Mouse (Mus musculus) hindbrain, embryonic 12.5 days (tissue): Measurements from ENCODE around the gene Ranbp3. TPM values are rescaled to one million over a fixed set of nuclear protein-coding genes. Genes with fewer than 3 reads are reported as not detected.

ENCODE experiments used
- ATAC-seq: fragments of 200-750 bp; cut with Nextera tagmentation; 2 replicates; pipeline ENCODE4 v1.8.0; 2017; ENCODE audit warnings: moderate TSS enrichment; ENCODE audit not compliant: low FRiP score
- H3K27ac ChIP-seq: fragments of 300-500 bp; sonication (generic); 2 replicates; pipeline ENCODE4 v1.5.1; 2016; ENCODE audit warnings: mild to moderate bottlenecking
- H3K27me3 ChIP-seq: fragments of 300-500 bp; sonication (generic); 2 replicates; pipeline ENCODE4 v1.6.1; 2016; ENCODE audit warnings: mild to moderate bottlenecking
- H3K36me3 ChIP-seq: fragments of 300-500 bp; sonication (generic); 2 replicates; pipeline ENCODE4 v1.6.1; 2016; ENCODE audit warnings: mild to moderate bottlenecking
- H3K4me1 ChIP-seq: fragments of 300-500 bp; sonication (generic); 2 replicates; pipeline ENCODE4 v1.6.1; 2016
- H3K4me2 ChIP-seq: fragments of 300-500 bp; sonication (generic); replicated peaks from 2 replicates; pipeline ENCODE4 v1.6.1; 2016; ENCODE audit warnings: mild to moderate bottlenecking
- H3K4me3 ChIP-seq: fragments of 300-500 bp; sonication (generic); 2 replicates; pipeline ENCODE4 v1.5.1; 2016; ENCODE audit warnings: mild to moderate bottlenecking
- H3K9ac ChIP-seq: fragments of 300-500 bp; sonication (generic); 2 replicates; pipeline ENCODE4 v1.6.1; 2016; ENCODE audit warnings: mild to moderate bottlenecking, moderate library complexity
- H3K9me3 ChIP-seq: fragments of 300-500 bp; sonication (generic); replicated peaks from 2 replicates; pipeline ENCODE4 v1.6.1; 2016; ENCODE audit warnings: mild to moderate bottlenecking
- WGBS: fragments of 180-500 bp; shearing (Covaris S2); methylation state at CpG from one replicate; pipeline ENCODE4 v1.1.7; 2016; 5-methylcytosine and 5-hydroxymethylcytosine counted together
- polyA plus RNA-seq: library from polyadenylated mRNA; unstranded; fragments of >200 nt; fragmentation: Nextera tagmentation; extraction: Ambion mirVana; gene quantifications from 2 replicates; pipeline ENCODE4 v1.2.1, GENCODE M21; 2016

The Ranbp3 gene
- polyA plus RNA-seq, 1 experiment from 2014 or later: 105 TPM

GRCm38 (mm10) chr17:56683546-56684140, 10.5 kb downstream of the Ranbp3 start:
- no peak overlapping the region for H3K9ac ChIP-seq
- no peak overlapping the region for H3K4me2 ChIP-seq
- ATAC-seq: no peak
- H3K27ac ChIP-seq: no peak overlapping the region
- H3K36me3 ChIP-seq: peaks cover 74% of the 10 kb centered on the region
- no peaks in the 10 kb centered on the region for H3K9me3 ChIP-seq
- WGBS: 85% methylated on average over 5 of the region's 5 CpGs
- H3K4me3 ChIP-seq: no peak overlapping the region
- peaks cover 2% of the 10 kb centered on the region; the same call in 1 of the 2 replicates for H3K4me1 ChIP-seq
- H3K27me3 ChIP-seq: no peaks in the 10 kb centered on the region

- no peak for ATAC-seq
- Histone ChIP-seq H3K36me3 (peaks cover 80% of the 10 kb centered on the region), H3K9ac (no peak overlapping the region), H3K4me3 (no peak overlapping the region), H3K27me3 (no peaks in the 10 kb centered on the region), H3K27ac (no peak overlapping the region), H3K9me3 (no peaks in the 10 kb centered on the region), H3K4me1 (peaks cover 2% of the 10 kb centered on the region; the same call in 1 of the 2 replicates), H3K4me2 (no peak overlapping the region)
- WGBS: 94% methylated on average over 2 of the region's 2 CpGs
Measured at GRCm38 (mm10) chr17:56684649-56685048, 11.6 kb downstream of the Ranbp3 start.

- Histone ChIP-seq H3K9me3 (no peaks in the 10 kb centered on the region), H3K4me2 (no peak overlapping the region), H3K4me3 (no peak overlapping the region), H3K9ac (no peak overlapping the region), H3K4me1 (peaks cover 7% of the 10 kb centered on the region), H3K27me3 (no peaks in the 10 kb centered on the region), H3K36me3 (peaks cover 82% of the 10 kb centered on the region), H3K27ac (no peak overlapping the region)
- no peak for ATAC-seq
- 92% methylated on average over 2 of the region's 4 CpGs for WGBS
Measured at GRCm38 (mm10) chr17:56686801-56687200, 13.7 kb downstream of the Ranbp3 start.

- Histone ChIP-seq H3K4me2 (no peak overlapping the region), H3K36me3 (peaks cover 83% of the 10 kb centered on the region), H3K4me3 (no peak overlapping the region), H3K9me3 (no peaks in the 10 kb centered on the region), H3K27me3 (no peaks in the 10 kb centered on the region), H3K4me1 (peaks cover 7% of the 10 kb centered on the region), H3K9ac (no peak overlapping the region), H3K27ac (no peak overlapping the region)
- ATAC-seq: no peak
Measured at GRCm38 (mm10) chr17:56688045-56688444, 15.0 kb downstream of the Ranbp3 start.

GRCm38 (mm10) chr17:56688689-56689088, 15.6 kb downstream of the Ranbp3 start:
- WGBS: 96% methylated on average over 2 of the region's 2 CpGs
- H3K36me3 ChIP-seq: peaks cover 85% of the 10 kb centered on the region
- no peaks in the 10 kb centered on the region for H3K9me3 ChIP-seq
- H3K4me1 ChIP-seq: peaks cover 13% of the 10 kb centered on the region
- H3K4me3 ChIP-seq: no peak overlapping the region
- H3K4me2 ChIP-seq: no peak overlapping the region
- no peak overlapping the region for H3K9ac ChIP-seq
- H3K27ac ChIP-seq: no peak overlapping the region
- no peak for ATAC-seq
- no peaks in the 10 kb centered on the region for H3K27me3 ChIP-seq

GRCm38 (mm10) chr17:56693395-56693794, 20.3 kb downstream of the Ranbp3 start:
- no peak overlapping the region for H3K4me2 ChIP-seq
- H3K9me3 ChIP-seq: no peaks in the 10 kb centered on the region
- no peak overlapping the region for H3K9ac ChIP-seq
- 95% methylated on average over 1 of the region's 1 CpGs for WGBS
- 0 out of 2 replicates have a peak overlapping the region, but pooled peaks have one; percentile 12 for H3K27ac ChIP-seq
- no peak for ATAC-seq
- H3K4me3 ChIP-seq: no peak overlapping the region
- peaks cover 18% of the 10 kb centered on the region for H3K4me1 ChIP-seq
- H3K27me3 ChIP-seq: no peaks in the 10 kb centered on the region
- peaks cover 88% of the 10 kb centered on the region for H3K36me3 ChIP-seq

GRCm38 (mm10) chr17:56693851-56694310, 20.8 kb downstream of the Ranbp3 start:
- Histone ChIP-seq H3K36me3 (peaks cover 88% of the 10 kb centered on the region), H3K4me2 (no peak overlapping the region), H3K27ac (0 out of 2 replicates have a peak overlapping the region, but pooled peaks have one; percentile 12), H3K9me3 (no peaks in the 10 kb centered on the region), H3K27me3 (no peaks in the 10 kb centered on the region), H3K4me3 (no peak overlapping the region), H3K4me1 (peaks cover 18% of the 10 kb centered on the region), H3K9ac (no peak overlapping the region)
- 67% methylated on average over 6 of the region's 6 CpGs for WGBS
- ATAC-seq: 0 out of 2 replicates have a peak, but pooled peaks have one; percentile 38

- no peak overlapping the region for H3K4me3 ChIP-seq
- no peak overlapping the region for H3K4me2 ChIP-seq
- no peak overlapping the region for H3K9ac ChIP-seq
- H3K27me3 ChIP-seq: no peaks in the 10 kb centered on the region
- no peak overlapping the region for H3K27ac ChIP-seq
- H3K9me3 ChIP-seq: no peaks in the 10 kb centered on the region
- H3K4me1 ChIP-seq: no peaks in the 10 kb centered on the region
- ATAC-seq: no peak
- H3K36me3 ChIP-seq: peaks cover 92% of the 10 kb centered on the region
- 76% methylated on average over 2 of the region's 2 CpGs for WGBS
Measured at GRCm38 (mm10) chr17:56700451-56700850, 27.4 kb downstream of the Ranbp3 start.

- ATAC-seq: no peak
- H3K27me3 ChIP-seq: no peaks in the 10 kb centered on the region
- H3K9ac ChIP-seq: no peak overlapping the region
- 89% methylated on average over 4 of the region's 4 CpGs for WGBS
- no peak overlapping the region for H3K4me2 ChIP-seq
- no peaks in the 10 kb centered on the region for H3K9me3 ChIP-seq
- no peaks in the 10 kb centered on the region for H3K4me1 ChIP-seq
- peaks cover 94% of the 10 kb centered on the region for H3K36me3 ChIP-seq
- H3K27ac ChIP-seq: no peak overlapping the region
- H3K4me3 ChIP-seq: no peak overlapping the region
Measured at GRCm38 (mm10) chr17:56703038-56703437, 29.9 kb downstream of the Ranbp3 start.

- H3K9ac ChIP-seq: no peak overlapping the region
- ATAC-seq: no peak
- no peaks in the 10 kb centered on the region for H3K27me3 ChIP-seq
- H3K4me3 ChIP-seq: no peak overlapping the region
- WGBS: 97% methylated on average over 1 of the region's 1 CpGs
- H3K4me1 ChIP-seq: no peaks in the 10 kb centered on the region
- H3K9me3 ChIP-seq: no peaks in the 10 kb centered on the region
- H3K27ac ChIP-seq: no peak overlapping the region
- H3K4me2 ChIP-seq: no peak overlapping the region
- H3K36me3 ChIP-seq: peaks cover 95% of the 10 kb centered on the region
Measured at GRCm38 (mm10) chr17:56706515-56706914, 33.4 kb downstream of the Ranbp3 start.

- Histone ChIP-seq H3K4me3 (no peak overlapping the region), H3K9ac (no peak overlapping the region), H3K36me3 (peaks cover 90% of the 10 kb centered on the region), H3K4me2 (no peak overlapping the region), H3K9me3 (no peaks in the 10 kb centered on the region), H3K27ac (no peak overlapping the region), H3K4me1 (no peaks in the 10 kb centered on the region), H3K27me3 (no peaks in the 10 kb centered on the region)
- 90% methylated on average over 4 of the region's 4 CpGs for WGBS
- ATAC-seq: no peak
Measured at GRCm38 (mm10) chr17:56708692-56709091, 35.6 kb downstream of the Ranbp3 start.

- Histone ChIP-seq H3K9me3 (no peaks in the 10 kb centered on the region), H3K27ac (no peak overlapping the region), H3K36me3 (peaks cover 81% of the 10 kb centered on the region), H3K4me2 (no peak overlapping the region), H3K27me3 (no peaks in the 10 kb centered on the region), H3K4me3 (no peak overlapping the region), H3K9ac (no peak overlapping the region), H3K4me1 (no peaks in the 10 kb centered on the region)
- no peak for ATAC-seq
- 95% methylated on average over 3 of the region's 3 CpGs for WGBS
Measured at GRCm38 (mm10) chr17:56709708-56710107, 36.6 kb downstream of the Ranbp3 start.

GRCm38 (mm10) chr17:56715360-56715759, 42.3 kb downstream of the Ranbp3 start:
- 60% methylated on average over 11 of the region's 11 CpGs for WGBS
- Histone ChIP-seq H3K27ac (no peak overlapping the region), H3K9me3 (no peaks in the 10 kb centered on the region), H3K4me2 (peak overlapping the region; percentile 64), H3K27me3 (no peaks in the 10 kb centered on the region), H3K4me1 (peaks cover 31% of the 10 kb centered on the region), H3K4me3 (peak overlapping the region; percentile 74; the same call in 1 of the 2 replicates), H3K9ac (0 out of 2 replicates have a peak overlapping the region, but pooled peaks have one; percentile 84), H3K36me3 (peaks cover 26% of the 10 kb centered on the region)
- ATAC-seq: no peak
